Mouse (Mus musculus) retina, postnatal 1 day (tissue): ENCODE results near the gene Heatr9.
"Not testable (repeated sequence)": the region's sequence is repeated elsewhere in the genome, so short reads cannot be mapped to it uniquely, and the experiment has no call there.

ENCODE experiments used
- DNase-seq: peaks from one replicate; pipeline ENCODE4 v3.0.0-alpha.2; 2012

The Heatr9 gene

GRCm38 (mm10) chr11:83522075-83522474 is at the start of gene Heatr9:
Heatr9 (minus strand) TSS chr11:83522175.
- DNase-seq, result no peak

GRCm38 (mm10) chr11:83570189-83570588 is 48.2 kb upstream of the Heatr9 start:
- DNase-seq, result no peak

GRCm38 (mm10) chr11:83569249-83569648 is 47.3 kb upstream of the Heatr9 start:
- no peak for DNase-seq

- DNase-seq, result no peak
Observed at GRCm38 (mm10) chr11:83568786-83569185, 46.8 kb upstream of the Heatr9 start.

GRCm38 (mm10) chr11:83568061-83568460 is 46.1 kb upstream of the Heatr9 start:
- DNase-seq, result no peak

- DNase-seq, result no peak
Observed at GRCm38 (mm10) chr11:83567311-83567710, 45.3 kb upstream of the Heatr9 start.

- DNase-seq, result no peak
Observed at GRCm38 (mm10) chr11:83566617-83567016, 44.6 kb upstream of the Heatr9 start.

GRCm38 (mm10) chr11:83563754-83564153 is 41.8 kb upstream of the Heatr9 start:
- DNase-seq, result no peak

GRCm38 (mm10) chr11:83562311-83562887 is 40.4 kb upstream of the Heatr9 start:
- DNase-seq, result no peak

- DNase-seq, result no peak
Observed at GRCm38 (mm10) chr11:83560405-83560804, 38.4 kb upstream of the Heatr9 start.

- no peak for DNase-seq
Observed at GRCm38 (mm10) chr11:83557074-83557473, 35.1 kb upstream of the Heatr9 start.

GRCm38 (mm10) chr11:83556085-83556781 is 34.3 kb upstream of the Heatr9 start:
- DNase-seq, result peak; percentile 86

- no peak for DNase-seq
Observed at GRCm38 (mm10) chr11:83551668-83552067, 29.7 kb upstream of the Heatr9 start.

GRCm38 (mm10) chr11:83551037-83551436 is 29.1 kb upstream of the Heatr9 start:
- DNase-seq, result not testable (repeated sequence)

- DNase-seq, result no peak
Observed at GRCm38 (mm10) chr11:83550186-83550632, 28.2 kb upstream of the Heatr9 start.

GRCm38 (mm10) chr11:83544214-83544613 is 22.2 kb upstream of the Heatr9 start:
- no peak for DNase-seq

- no peak for DNase-seq
Observed at GRCm38 (mm10) chr11:83541415-83541814, 19.4 kb upstream of the Heatr9 start.

GRCm38 (mm10) chr11:83540931-83541330 is 19.0 kb upstream of the Heatr9 start:
- no peak for DNase-seq

GRCm38 (mm10) chr11:83538705-83539314 is 16.8 kb upstream of the Heatr9 start:
- DNase-seq, result no peak

- DNase-seq, result no peak
Observed at GRCm38 (mm10) chr11:83536831-83537230, 14.9 kb upstream of the Heatr9 start.

GRCm38 (mm10) chr11:83534609-83535423 is 12.8 kb upstream of the Heatr9 start:
- no peak for DNase-seq

GRCm38 (mm10) chr11:83534143-83534542 is 12.2 kb upstream of the Heatr9 start:
- DNase-seq, result no peak

- no peak for DNase-seq
Observed at GRCm38 (mm10) chr11:83533192-83533591, 11.2 kb upstream of the Heatr9 start.
